Mouse (Mus musculus) forebrain, postnatal 0 days (tissue): ENCODE data around the gene Arid5b. TPM values are rescaled to one million over a fixed set of nuclear protein-coding genes. Genes with fewer than 3 reads are reported as not detected.

ENCODE experiments used
- ATAC-seq: fragments of 200-750 bp; cut with Nextera tagmentation; 2 replicates; pipeline ENCODE4 v1.8.0; 2017; ENCODE audit warnings: mild to moderate bottlenecking, moderate library complexity
- DNase-seq: peaks from one replicate; pipeline ENCODE4 v3.0.0-alpha.2; 2015
- H3K27ac ChIP-seq: fragments of 300-500 bp; sonication (generic); 2 replicates; pipeline ENCODE4 v1.5.1; 2014; ENCODE audit warnings: low read depth, mild to moderate bottlenecking, antibody characterized with exemption, low read length, moderate library complexity, mixed read lengths
- H3K27me3 ChIP-seq: fragments of 300-500 bp; sonication (generic); 2 replicates; pipeline ENCODE4 v1.6.1; 2014; ENCODE audit warnings: mild to moderate bottlenecking, low read length, mixed read lengths; ENCODE audit not compliant: insufficient read depth
- H3K36me3 ChIP-seq: fragments of 300-500 bp; sonication (generic); 2 replicates; pipeline ENCODE4 v1.6.1; 2014; ENCODE audit warnings: mild to moderate bottlenecking, moderate library complexity; ENCODE audit not compliant: insufficient read depth
- H3K4me1 ChIP-seq: fragments of 300-500 bp; sonication (generic); 2 replicates; pipeline ENCODE4 v1.6.1; 2014; ENCODE audit warnings: antibody characterized with exemption; ENCODE audit not compliant: insufficient read depth
- H3K4me2 ChIP-seq: fragments of 300-500 bp; sonication (generic); 2 replicates; pipeline ENCODE4 v1.6.1; 2014; ENCODE audit warnings: low read depth, mild to moderate bottlenecking, moderate library complexity
- H3K4me3 ChIP-seq: fragments of 300-500 bp; sonication (generic); 2 replicates; pipeline ENCODE4 v1.5.1; 2014; ENCODE audit warnings: low read depth, low read length, mixed read lengths
- H3K9ac ChIP-seq: fragments of 300-500 bp; sonication (generic); 2 replicates; pipeline ENCODE4 v1.6.1; 2014; ENCODE audit warnings: mild to moderate bottlenecking
- H3K9me3 ChIP-seq: fragments of 300-500 bp; sonication (generic); 2 replicates; pipeline ENCODE4 v1.6.1; 2016; ENCODE audit warnings: low read length
- CTCF ChIP-seq: sonication (generic); IDR thresholded peaks from 2 replicates; pipeline ENCODE4 v1.5.1; 2016; ENCODE audit warnings: antibody characterized with exemption, control low read depth, low read depth
- WGBS: fragments of 180-500 bp; shearing (Covaris S2); extraction: QIAGEN DNeasy Blood & Tissue Kit; methylation state at CpG from one replicate; pipeline ENCODE4 v1.1.7; 2014; 5-methylcytosine and 5-hydroxymethylcytosine counted together
- polyA plus RNA-seq: library from polyadenylated mRNA; unstranded; fragments of >200 nt; fragmentation: Nextera tagmentation; extraction: Ambion mirVana; gene quantifications from 2 replicates; pipeline ENCODE4 v1.2.1, GENCODE M21; 2015
- total RNA-seq: library from RNA; depleted of rRNA; stranded (reverse); fragments of >200 nt; gene quantifications from 2 replicates; pipeline ENCODE4 v1.2.3, GENCODE M21; 2014

The Arid5b gene
- total and polyA plus RNA-seq, 2 experiments from 2014 or later: 14.3 to 14.5 TPM

GRCm38 (mm10) chr10:68240804-68241485, 37.6 kb downstream of the Arid5b start:
- no peak overlapping the region for H3K27ac ChIP-seq
- ATAC-seq: no peak
- WGBS: 84% methylated on average over 13 of the region's 13 CpGs

GRCm38 (mm10) chr10:68240094-68240803, 38.3 kb downstream of the Arid5b start:
- 57% methylated on average over 3 of the region's 3 CpGs for WGBS
- H3K27ac ChIP-seq: no peak overlapping the region
- H3K9me3 ChIP-seq: no peaks in the 10 kb centered on the region
- H3K4me1 ChIP-seq: 0 out of 2 replicates have a peak, but pooled peaks cover 3% of the 10 kb centered on the region
- no peak overlapping the region for H3K4me3 ChIP-seq
- H3K36me3 ChIP-seq: 0 out of 2 replicates have a peak, but pooled peaks cover 8% of the 10 kb centered on the region
- DNase-seq (no peak), ATAC-seq (no peak)
- H3K4me2 ChIP-seq: no peak overlapping the region
- no peak overlapping the region for H3K9ac ChIP-seq
- TF ChIP-seq CTCF: no peak
- no peaks in the 10 kb centered on the region for H3K27me3 ChIP-seq

More at GRCm38 (mm10) chr10:68240804-68241485, 37.6 kb downstream of the Arid5b start:
- Histone ChIP-seq H3K36me3 (0 out of 2 replicates have a peak, but pooled peaks cover 8% of the 10 kb centered on the region), H3K4me1 (0 out of 2 replicates have a peak, but pooled peaks cover 3% of the 10 kb centered on the region), H3K4me2 (no peak overlapping the region), H3K4me3 (no peak overlapping the region), H3K9me3 (no peaks in the 10 kb centered on the region), H3K9ac (no peak overlapping the region), H3K27me3 (no peaks in the 10 kb centered on the region)
- TF ChIP-seq CTCF: no peak
- no peak for DNase-seq

- no peaks in the 10 kb centered on the region for H3K9me3 ChIP-seq
- no peak overlapping the region for H3K27ac ChIP-seq
- H3K4me2 ChIP-seq: no peak overlapping the region
- no peaks in the 10 kb centered on the region for H3K27me3 ChIP-seq
- DNase-seq: no peak
- no peak overlapping the region for H3K4me3 ChIP-seq
- no peak for TF ChIP-seq CTCF
- H3K36me3 ChIP-seq: 0 out of 2 replicates have a peak, but pooled peaks cover 8% of the 10 kb centered on the region
- no peak for ATAC-seq
- WGBS: 48% methylated on average over 7 of the region's 7 CpGs
- no peak overlapping the region for H3K9ac ChIP-seq
- H3K4me1 ChIP-seq: 0 out of 2 replicates have a peak, but pooled peaks cover 3% of the 10 kb centered on the region
Measured at GRCm38 (mm10) chr10:68239426-68240070, 39.0 kb downstream of the Arid5b start.

- DNase-seq: peak; percentile 21
- no peak overlapping the region for H3K4me3 ChIP-seq
- no peak overlapping the region for H3K4me2 ChIP-seq
- H3K27ac ChIP-seq: no peak overlapping the region
- H3K36me3 ChIP-seq: peaks cover 8% of the 10 kb centered on the region; the same call in 1 of the 2 replicates
- no peak for ATAC-seq
- 32% methylated on average over 5 of the region's 5 CpGs for WGBS
- no peaks in the 10 kb centered on the region for H3K27me3 ChIP-seq
- H3K9me3 ChIP-seq: no peaks in the 10 kb centered on the region
- H3K9ac ChIP-seq: no peak overlapping the region
- 0 out of 2 replicates have a peak, but pooled peaks have one; percentile 33 for TF ChIP-seq CTCF
- 0 out of 2 replicates have a peak, but pooled peaks cover 3% of the 10 kb centered on the region for H3K4me1 ChIP-seq
Measured at GRCm38 (mm10) chr10:68238707-68239425, 39.7 kb downstream of the Arid5b start.

- no peak for TF ChIP-seq CTCF
- ATAC-seq: no peak
- 17% methylated on average over 3 of the region's 3 CpGs for WGBS
- Histone ChIP-seq H3K27me3 (no peaks in the 10 kb centered on the region), H3K36me3 (peaks cover 8% of the 10 kb centered on the region; the same call in 1 of the 2 replicates), H3K27ac (no peak overlapping the region), H3K4me1 (0 out of 2 replicates have a peak, but pooled peaks cover 3% of the 10 kb centered on the region), H3K4me2 (no peak overlapping the region), H3K9ac (no peak overlapping the region), H3K9me3 (no peaks in the 10 kb centered on the region), H3K4me3 (no peak overlapping the region)
- DNase-seq: no peak
Measured at GRCm38 (mm10) chr10:68238182-68238581, 40.4 kb downstream of the Arid5b start.

GRCm38 (mm10) chr10:68236956-68237455, 41.5 kb downstream of the Arid5b start:
- no peaks in the 10 kb centered on the region; the same call in 1 of the 2 replicates for H3K36me3 ChIP-seq
- TF ChIP-seq CTCF: no peak
- WGBS: 84% methylated on average over 14 of the region's 14 CpGs
- no peak overlapping the region for H3K4me3 ChIP-seq
- H3K27ac ChIP-seq: no peak overlapping the region
- H3K9ac ChIP-seq: no peak overlapping the region
- no peak overlapping the region for H3K4me2 ChIP-seq
- no peaks in the 10 kb centered on the region for H3K27me3 ChIP-seq
- no peaks in the 10 kb centered on the region for H3K9me3 ChIP-seq
- 0 out of 2 replicates have a peak, but pooled peaks cover 3% of the 10 kb centered on the region for H3K4me1 ChIP-seq
- ATAC-seq (no peak), DNase-seq (no peak)
